Mouse (Mus musculus): ENCODE measurements around the gene Nlrp4f. TPM values are rescaled to one million over a fixed set of nuclear protein-coding genes. Genes with fewer than 3 reads are reported as not detected.

Nlrp4f gene
- polyA plus RNA-seq (2011; ENCODE audit: insufficient read length, low read depth, missing spikeins) = not detected in 2 replicates

DNA sequence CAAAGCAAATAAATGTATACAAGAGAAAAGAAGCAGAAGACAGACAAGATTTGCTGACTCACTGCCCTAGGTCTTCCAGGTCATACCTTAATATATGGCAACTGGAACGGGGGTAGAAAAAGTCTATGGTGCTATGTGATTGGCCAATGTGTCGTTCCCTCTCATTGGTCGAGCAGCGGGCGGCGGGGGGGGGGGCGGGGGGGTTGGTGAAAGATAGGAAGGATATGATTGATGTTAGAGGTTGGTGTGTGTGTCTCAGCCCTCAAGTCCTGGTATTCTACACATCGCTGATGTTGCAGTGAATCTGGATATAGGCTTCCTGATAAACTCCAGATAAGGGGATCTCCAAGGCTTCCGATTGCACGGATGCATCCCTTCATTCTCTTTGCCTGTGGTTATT lies at the start of gene Nlrp4f:
Gene Nlrp4f (minus strand): TSS at position 101 of the 400 bp plus-strand sequence.
- H3K4me3 ChIP-seq (ENCODE audit: insufficient read depth, low read length) = no peak within 1 kb of the TSS
- no peaks in the 10 kb centered on the region for H3K4me1 ChIP-seq (ENCODE audit: control insufficient read depth, insufficient read depth, low read length)
- H3K27ac ChIP-seq (ENCODE audit: insufficient read depth, low read length) = no peak within 1 kb of the TSS
- TF ChIP-seq POLR2A (IDR thresholded peaks at IDR 0.05; ENCODE audit: low read depth, low read length) (no peak), CTCF (IDR thresholded peaks at IDR 0.05; ENCODE audit: borderline replicate concordance, insufficient read depth, low read length) (no peak)

DNA sequence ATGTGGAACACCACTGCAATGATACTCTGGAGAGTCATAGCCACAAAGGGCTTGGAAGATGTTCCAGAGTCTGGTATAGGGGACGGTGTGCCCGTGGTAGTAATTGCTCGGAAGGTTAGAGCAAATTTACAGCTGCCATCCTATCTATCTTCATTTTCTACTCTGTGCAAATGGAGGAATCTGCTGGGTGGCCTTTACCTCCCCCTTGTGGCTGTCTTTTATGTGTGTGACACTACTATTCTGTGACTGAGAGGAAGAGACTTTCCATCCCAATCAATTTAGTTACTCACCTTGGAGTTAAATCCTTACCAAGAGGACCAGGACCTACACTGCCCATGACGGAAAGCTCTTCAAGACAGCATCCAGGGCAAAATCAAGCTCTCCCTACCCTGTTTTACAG lies 37.5 kb upstream of the Nlrp4f start:
- TF ChIP-seq POLR2A (IDR thresholded peaks at IDR 0.05; ENCODE audit: low read depth, low read length) = no peak
- no peak for TF ChIP-seq CTCF (IDR thresholded peaks at IDR 0.05; ENCODE audit: borderline replicate concordance, insufficient read depth, low read length)
- H3K4me1 ChIP-seq (ENCODE audit: control insufficient read depth, insufficient read depth, low read length) = no peaks in the 10 kb centered on the region
- no peak overlapping the region for H3K4me3 ChIP-seq (ENCODE audit: insufficient read depth, low read length)
- no peak overlapping the region for H3K27ac ChIP-seq (ENCODE audit: insufficient read depth, low read length)

DNA sequence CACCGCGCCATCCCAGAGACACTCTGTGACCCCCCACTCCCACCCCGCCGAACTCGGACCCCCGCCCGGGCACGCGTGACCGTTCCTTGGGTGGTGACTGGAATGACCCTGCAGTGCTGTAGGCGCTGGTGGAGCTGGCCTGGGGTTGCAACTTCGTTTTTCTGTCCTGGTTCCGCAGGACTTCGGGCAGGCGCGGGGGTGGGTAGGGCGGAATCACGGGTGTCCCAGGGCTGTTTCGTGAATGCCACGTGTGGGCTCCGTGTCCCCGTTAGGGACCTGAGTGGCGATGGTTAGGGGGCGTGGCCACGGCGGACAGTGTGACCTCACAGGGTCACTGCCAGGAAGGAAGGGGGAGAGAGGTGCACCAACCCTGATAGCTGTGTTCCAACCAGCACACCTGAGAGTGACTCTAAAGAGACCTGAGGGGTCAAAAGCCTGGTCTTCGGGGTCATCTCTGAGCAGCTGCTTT lies 36.6 kb upstream of the Nlrp4f start:
- H3K27ac ChIP-seq (ENCODE audit: insufficient read depth, low read length) = no peak overlapping the region
- H3K4me3 ChIP-seq (ENCODE audit: insufficient read depth, low read length) = peak overlapping the region; percentile 61
- H3K4me1 ChIP-seq (ENCODE audit: control insufficient read depth, insufficient read depth, low read length) = no peaks in the 10 kb centered on the region
- TF ChIP-seq POLR2A (IDR thresholded peaks at IDR 0.05; ENCODE audit: low read depth, low read length) (no peak), CTCF (IDR thresholded peaks at IDR 0.05; ENCODE audit: borderline replicate concordance, insufficient read depth, low read length) (no peak)

DNA sequence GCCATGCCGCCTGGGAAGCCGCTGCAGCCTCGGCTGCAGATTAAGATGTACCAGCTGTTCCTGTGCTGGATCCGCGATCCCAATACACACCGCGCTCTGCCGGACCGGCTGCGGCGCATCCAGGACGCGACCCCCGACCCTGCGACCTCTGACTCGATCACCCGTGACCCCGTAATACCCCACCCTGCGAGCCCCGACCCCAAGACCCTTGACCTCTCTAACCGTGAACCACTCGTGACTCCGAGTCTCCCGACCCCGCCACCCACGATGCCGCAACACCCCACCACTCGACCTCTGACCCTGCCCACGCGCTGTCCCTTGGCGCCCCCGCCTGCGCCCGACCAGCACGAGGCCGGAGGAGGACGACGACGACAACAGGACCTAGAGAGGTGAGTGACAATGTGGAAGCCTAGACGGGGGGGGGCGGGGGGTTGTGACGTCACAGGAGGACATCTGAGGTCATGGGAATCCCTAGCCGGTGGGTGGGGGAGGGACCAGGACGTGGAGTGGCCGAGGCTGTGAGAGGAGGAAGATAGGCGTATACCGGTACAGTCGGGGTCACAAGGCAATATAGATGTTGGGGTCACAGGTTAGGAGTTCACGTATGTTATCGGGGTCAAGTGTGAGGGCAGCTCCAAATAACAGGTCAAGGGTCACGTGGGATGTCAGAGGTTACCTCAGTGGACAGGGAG lies 36.0 kb upstream of the Nlrp4f start:
- 0 out of 2 replicates have a peak, but pooled peaks have one; percentile 1 for TF ChIP-seq POLR2A (IDR thresholded peaks at IDR 0.05; ENCODE audit: low read depth, low read length)
- TF ChIP-seq CTCF (IDR thresholded peaks at IDR 0.05; ENCODE audit: borderline replicate concordance, insufficient read depth, low read length) = no peak
- peak overlapping the region; percentile 61 for H3K4me3 ChIP-seq (ENCODE audit: insufficient read depth, low read length)
- no peak overlapping the region for H3K27ac ChIP-seq (ENCODE audit: insufficient read depth, low read length)
- no peaks in the 10 kb centered on the region for H3K4me1 ChIP-seq (ENCODE audit: control insufficient read depth, insufficient read depth, low read length)

DNA sequence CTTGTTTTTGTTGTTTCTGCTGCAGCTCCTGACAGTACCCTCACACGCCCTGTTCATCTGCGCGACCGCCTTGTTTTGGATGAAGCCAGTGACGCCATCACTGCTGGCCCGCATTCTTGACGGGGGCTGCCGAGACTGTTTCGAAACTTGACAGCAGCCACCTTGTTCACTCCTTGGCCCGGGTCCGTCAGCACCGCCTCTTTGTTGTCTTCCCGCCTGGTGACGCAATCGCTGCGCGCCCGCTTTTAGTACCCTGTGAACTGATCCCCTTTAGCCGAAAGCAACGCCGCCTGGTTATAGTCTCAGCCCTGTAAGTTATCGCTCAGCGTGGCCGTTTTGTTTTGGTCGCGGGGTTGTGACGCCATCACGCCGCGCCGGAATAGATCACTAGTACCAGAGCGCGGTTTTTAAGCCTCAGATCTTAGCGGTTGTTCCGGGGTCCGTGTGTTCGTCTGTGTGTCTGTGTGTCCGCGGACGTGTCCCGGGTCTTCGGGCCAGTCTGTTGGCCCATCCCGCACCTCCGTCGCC lies 35.4 kb upstream of the Nlrp4f start:
- TF ChIP-seq CTCF (IDR thresholded peaks at IDR 0.05; ENCODE audit: borderline replicate concordance, insufficient read depth, low read length) (no peak), POLR2A (IDR thresholded peaks at IDR 0.05; ENCODE audit: low read depth, low read length) (peak; percentile 19; the same call in 1 of the 2 replicates)
- Histone ChIP-seq H3K27ac (ENCODE audit: insufficient read depth, low read length) (peak overlapping the region; percentile 29), H3K4me1 (ENCODE audit: control insufficient read depth, insufficient read depth, low read length) (no peaks in the 10 kb centered on the region), H3K4me3 (ENCODE audit: insufficient read depth, low read length) (peak overlapping the region; percentile 61)

DNA sequence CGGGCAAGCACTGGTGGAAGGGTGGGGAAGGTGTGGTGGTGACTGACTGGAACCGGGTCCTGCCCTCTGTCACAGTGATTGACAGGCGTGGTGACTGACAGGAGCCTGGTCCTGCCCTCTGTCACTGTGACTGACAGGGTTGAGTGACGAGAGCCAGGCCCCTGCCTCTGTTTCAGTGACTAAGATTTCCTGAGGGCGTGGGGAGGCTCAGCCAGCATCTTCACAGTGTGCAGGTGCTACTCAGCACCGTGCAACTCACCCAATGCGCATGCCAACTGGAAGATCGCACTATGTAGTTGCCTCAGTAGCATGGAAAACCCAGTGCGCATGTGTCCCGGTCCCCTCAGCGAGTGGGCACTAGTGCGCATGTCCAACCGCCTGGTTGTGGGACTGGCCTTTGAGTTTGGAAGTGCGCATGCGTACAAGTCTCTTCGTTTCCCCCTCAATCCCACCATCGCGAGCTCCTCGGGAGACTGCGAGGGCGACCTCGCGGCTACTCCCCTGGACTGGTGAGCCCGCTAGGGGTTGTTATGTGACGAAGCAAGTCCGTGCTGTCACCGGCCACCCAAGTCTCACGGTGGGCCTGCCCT lies 34.8 kb upstream of the Nlrp4f start:
- TF ChIP-seq CTCF (IDR thresholded peaks at IDR 0.05; ENCODE audit: borderline replicate concordance, insufficient read depth, low read length) (no peak), POLR2A (IDR thresholded peaks at IDR 0.05; ENCODE audit: low read depth, low read length) (peak; percentile 90)
- Histone ChIP-seq H3K4me3 (ENCODE audit: insufficient read depth, low read length) (peak overlapping the region; percentile 61), H3K4me1 (ENCODE audit: control insufficient read depth, insufficient read depth, low read length) (no peaks in the 10 kb centered on the region), H3K27ac (ENCODE audit: insufficient read depth, low read length) (peak overlapping the region; percentile 29)

DNA sequence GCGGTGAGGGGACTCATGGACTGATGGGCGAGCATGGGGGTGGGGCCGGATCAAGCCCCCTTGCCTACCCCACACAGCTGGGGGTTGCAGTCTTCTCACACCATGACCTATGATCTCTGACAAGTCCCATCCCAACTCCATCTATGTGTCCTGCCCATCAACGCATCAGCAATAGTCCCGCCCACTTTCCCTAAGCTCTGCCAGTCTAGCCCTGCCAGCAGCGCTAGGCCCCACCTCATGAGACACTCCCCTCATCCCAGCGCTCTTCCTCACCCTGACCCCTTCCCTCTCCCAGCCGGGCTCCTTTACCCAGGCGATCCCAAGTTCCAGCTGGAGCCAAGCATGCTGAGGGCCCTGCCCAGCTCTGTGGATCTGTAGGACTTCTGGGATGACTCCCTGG lies 31.4 kb upstream of the Nlrp4f start:
- no peaks in the 10 kb centered on the region for H3K4me1 ChIP-seq (ENCODE audit: control insufficient read depth, insufficient read depth, low read length)
- H3K4me3 ChIP-seq (ENCODE audit: insufficient read depth, low read length) = no peak overlapping the region
- no peak overlapping the region for H3K27ac ChIP-seq (ENCODE audit: insufficient read depth, low read length)
- TF ChIP-seq CTCF (IDR thresholded peaks at IDR 0.05; ENCODE audit: borderline replicate concordance, insufficient read depth, low read length) = no peak
- no peak for TF ChIP-seq POLR2A (IDR thresholded peaks at IDR 0.05; ENCODE audit: low read depth, low read length)

DNA sequence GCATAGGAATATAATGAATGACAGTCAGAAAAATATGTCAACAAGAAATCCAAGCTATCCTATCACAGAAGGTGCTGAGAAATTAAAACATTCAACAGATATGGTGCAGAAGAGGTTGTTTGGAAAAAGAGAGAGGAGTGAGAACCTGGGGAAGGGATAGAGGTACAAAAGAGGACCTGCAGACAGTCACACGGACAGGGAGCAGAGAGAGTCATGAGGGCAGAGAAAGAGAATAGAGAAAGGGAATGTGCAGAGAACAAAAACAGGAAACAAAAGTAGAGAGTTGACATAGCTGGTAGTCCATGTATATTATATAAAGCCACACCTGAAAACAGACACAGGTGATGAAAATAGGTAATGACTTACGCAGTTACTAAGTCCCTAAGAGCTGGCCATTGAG lies 20.9 kb upstream of the Nlrp4f start:
- Histone ChIP-seq H3K27ac (ENCODE audit: insufficient read depth, low read length) (no peak overlapping the region), H3K4me3 (ENCODE audit: insufficient read depth, low read length) (no peak overlapping the region), H3K4me1 (ENCODE audit: control insufficient read depth, insufficient read depth, low read length) (no peaks in the 10 kb centered on the region)
- no peak for TF ChIP-seq POLR2A (IDR thresholded peaks at IDR 0.05; ENCODE audit: low read depth, low read length)
- no peak for TF ChIP-seq CTCF (IDR thresholded peaks at IDR 0.05; ENCODE audit: borderline replicate concordance, insufficient read depth, low read length)

DNA sequence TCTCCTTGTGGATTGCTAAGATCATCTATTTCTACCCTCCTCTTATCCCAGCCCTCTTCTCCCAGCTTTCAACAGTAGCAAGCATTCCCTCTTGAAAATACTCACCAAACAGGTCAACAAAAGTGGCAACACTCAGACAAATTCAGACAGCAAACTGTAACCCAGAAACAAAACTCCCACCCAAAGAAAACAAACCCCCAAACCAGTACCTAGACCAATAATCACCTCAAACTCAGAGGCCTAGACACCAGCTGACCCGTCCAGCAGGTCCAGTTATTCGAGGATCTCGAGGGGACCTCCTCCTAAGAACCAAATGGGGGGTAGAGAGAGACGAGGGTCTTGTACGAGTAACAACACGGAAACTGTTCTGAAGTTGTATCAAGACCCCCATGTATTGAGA lies 20.2 kb upstream of the Nlrp4f start:
- H3K4me1 ChIP-seq (ENCODE audit: control insufficient read depth, insufficient read depth, low read length) = no peaks in the 10 kb centered on the region
- H3K4me3 ChIP-seq (ENCODE audit: insufficient read depth, low read length) = no peak overlapping the region
- TF ChIP-seq CTCF (IDR thresholded peaks at IDR 0.05; ENCODE audit: borderline replicate concordance, insufficient read depth, low read length) = no peak
- TF ChIP-seq POLR2A (IDR thresholded peaks at IDR 0.05; ENCODE audit: low read depth, low read length) = no peak
- no peak overlapping the region for H3K27ac ChIP-seq (ENCODE audit: insufficient read depth, low read length)

DNA sequence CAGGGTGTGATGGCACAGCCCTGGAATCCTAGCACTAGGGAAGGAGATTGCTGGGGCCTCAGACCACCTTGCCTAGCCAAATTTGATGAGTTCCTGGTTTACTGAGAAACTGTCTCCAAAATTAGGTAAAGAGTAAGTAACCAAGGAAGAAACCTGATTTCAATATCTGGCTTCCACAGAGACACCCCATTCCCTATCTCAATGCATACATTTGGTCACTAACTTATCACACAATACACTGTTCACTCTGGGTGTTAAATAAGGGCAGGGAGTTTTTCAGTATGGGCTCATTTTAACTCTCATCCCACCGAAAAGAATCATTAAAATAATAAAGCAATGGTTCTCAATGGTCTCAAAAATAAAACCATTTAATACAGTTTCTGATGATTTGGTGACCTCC lies 5.1 kb downstream of the Nlrp4f start:
- TF ChIP-seq POLR2A (IDR thresholded peaks at IDR 0.05; ENCODE audit: low read depth, low read length) (no peak), CTCF (IDR thresholded peaks at IDR 0.05; ENCODE audit: borderline replicate concordance, insufficient read depth, low read length) (no peak)
- Histone ChIP-seq H3K4me3 (ENCODE audit: insufficient read depth, low read length) (no peak overlapping the region), H3K4me1 (ENCODE audit: control insufficient read depth, insufficient read depth, low read length) (no peaks in the 10 kb centered on the region)

More for the DNA sequence above, 5.1 kb downstream of the Nlrp4f start:
- H3K27ac ChIP-seq (ENCODE audit: insufficient read depth, low read length) = no peak overlapping the region
